Mouse (Mus musculus) myocyte (in vitro differentiated cells): ENCODE results near the gene Actn4. TPM values are rescaled to one million over a fixed set of nuclear protein-coding genes. Genes with fewer than 3 reads are reported as not detected.

ENCODE experiments used
- H3K27me3 ChIP-seq: one replicate; pipeline ENCODE4 v1.6.1; 2011; ENCODE audit not compliant: control insufficient read depth, insufficient read depth, insufficient read length
- H3K36me3 ChIP-seq: one replicate; pipeline ENCODE4 v1.6.1; 2011; ENCODE audit not compliant: control insufficient read depth, insufficient read depth
- H3K4me2 ChIP-seq: one replicate; pipeline ENCODE4 v1.6.1; 2011; ENCODE audit warnings: low read depth, control low read depth
- H3K4me3 ChIP-seq: one replicate; pipeline ENCODE4 v1.5.1; 2011; ENCODE audit warnings: mild to moderate bottlenecking, control low read depth, moderate library complexity
- H3K79me2 ChIP-seq: one replicate; pipeline ENCODE4 v1.6.1; 2011; ENCODE audit not compliant: control insufficient read depth, insufficient read depth
- H3ac ChIP-seq: one replicate; pipeline ENCODE4 v1.6.1; 2011; ENCODE audit not compliant: control insufficient read depth, insufficient read length
- CEBPB ChIP-seq: IDR thresholded peaks from 2 replicates; pipeline ENCODE4 v1.6.1; 2011; ENCODE audit warnings: mild to moderate bottlenecking, moderate library complexity; ENCODE audit not compliant: poor library complexity, insufficient read depth, severe bottlenecking
- E2F4 ChIP-seq: IDR thresholded peaks from one replicate; pipeline ENCODE4 v1.6.1; 2011; ENCODE audit warnings: mild to moderate bottlenecking, control low read depth, moderate library complexity; ENCODE audit not compliant: insufficient read depth
- MAX ChIP-seq: IDR thresholded peaks from one replicate; pipeline ENCODE4 v1.6.1; 2011; ENCODE audit warnings: low read depth, mild to moderate bottlenecking, control low read depth
- MYOD1 ChIP-seq, 3 experiments: IDR thresholded peaks; one replicate each; pipeline ENCODE4 v1.6.1; 2011; ENCODE audit warnings: control low read depth in 2 of 3, low read depth in 2 of 3, mild to moderate bottlenecking in 2 of 3, moderate library complexity in 1 of 3; ENCODE audit not compliant: insufficient read length in 2 of 3, control insufficient read depth in 1 of 3
- MYOG ChIP-seq, 3 experiments: IDR thresholded peaks; one replicate each; pipeline ENCODE4 v1.6.1; 2011; ENCODE audit warnings: control low read depth in 2 of 3, low read depth in 2 of 3, mild to moderate bottlenecking in 2 of 3; ENCODE audit not compliant: insufficient read length in 2 of 3, control insufficient read depth in 1 of 3, insufficient read depth in 1 of 3
- POLR2A ChIP-seq: IDR thresholded peaks from one replicate; pipeline ENCODE4 v1.6.1; 2011; ENCODE audit warnings: low read depth, mild to moderate bottlenecking, control low read depth, moderate library complexity; ENCODE audit not compliant: insufficient read length
- POLR2AphosphoS2 ChIP-seq: IDR thresholded peaks from one replicate; pipeline ENCODE4 v1.6.1; 2011; ENCODE audit warnings: low read depth, control low read depth; ENCODE audit not compliant: insufficient read length
- REST ChIP-seq: IDR thresholded peaks from one replicate; pipeline ENCODE4 v1.6.1; 2011; ENCODE audit warnings: mild to moderate bottlenecking, control low read depth, moderate library complexity; ENCODE audit not compliant: insufficient read depth, insufficient read length
- SRF ChIP-seq: IDR thresholded peaks from one replicate; pipeline ENCODE4 v1.6.1; 2011; ENCODE audit warnings: low read depth; ENCODE audit not compliant: control insufficient read depth, insufficient read length
- TCF12 ChIP-seq: IDR thresholded peaks from one replicate; pipeline ENCODE4 v1.6.1; 2011; ENCODE audit warnings: mild to moderate bottlenecking, control low read depth; ENCODE audit not compliant: poor library complexity, insufficient read depth, severe bottlenecking
- TCF3 ChIP-seq: IDR thresholded peaks from one replicate; pipeline ENCODE4 v1.6.1; 2011; ENCODE audit warnings: low read depth, control low read depth; ENCODE audit not compliant: insufficient read length
- USF1 ChIP-seq: IDR thresholded peaks from one replicate; pipeline ENCODE4 v1.6.1; 2011; ENCODE audit warnings: low read depth, mild to moderate bottlenecking, control low read depth, moderate library complexity
- polyA plus RNA-seq: library from polyadenylated mRNA; unstranded; fragments of >200 nt; fragmentation: generic; extraction: Trizol; gene quantifications from one replicate; pipeline ENCODE4 v1.2.1, GENCODE M21; 2012; ENCODE audit warnings: missing spikeins

Gene Actn4
- polyA plus RNA-seq, 1 experiment: 270 TPM

GRCm38 (mm10) chr7:28990766-28991273, 28.7 kb upstream of the Actn4 start:
- H3K27me3 ChIP-seq: peaks cover 17% of the 10 kb centered on the region
- H3ac ChIP-seq: no peak overlapping the region
- H3K36me3 ChIP-seq: no peaks in the 10 kb centered on the region
- H3K4me2 ChIP-seq: no peak overlapping the region
- no peaks in the 10 kb centered on the region for H3K79me2 ChIP-seq
- H3K4me3 ChIP-seq: no peak overlapping the region
- TF ChIP-seq POLR2A (no peak), CEBPB (no peak), USF1 (no peak), POLR2AphosphoS2 (no peak), TCF3 (no peak), SRF (no peak), REST (no peak), MAX (no peak), MYOG (IDR thresholded peaks at IDR 0.05; ENCODE audit: control insufficient read depth in 1 of 3, insufficient read depth in 1 of 3, insufficient read length in 2 of 3, low read depth in 2 of 3) (no peak), TCF12 (no peak), E2F4 (no peak), MYOD1 (IDR thresholded peaks at IDR 0.05; ENCODE audit: control insufficient read depth in 1 of 3, insufficient read length in 2 of 3, low read depth in 2 of 3) (no peak)

DNA sequence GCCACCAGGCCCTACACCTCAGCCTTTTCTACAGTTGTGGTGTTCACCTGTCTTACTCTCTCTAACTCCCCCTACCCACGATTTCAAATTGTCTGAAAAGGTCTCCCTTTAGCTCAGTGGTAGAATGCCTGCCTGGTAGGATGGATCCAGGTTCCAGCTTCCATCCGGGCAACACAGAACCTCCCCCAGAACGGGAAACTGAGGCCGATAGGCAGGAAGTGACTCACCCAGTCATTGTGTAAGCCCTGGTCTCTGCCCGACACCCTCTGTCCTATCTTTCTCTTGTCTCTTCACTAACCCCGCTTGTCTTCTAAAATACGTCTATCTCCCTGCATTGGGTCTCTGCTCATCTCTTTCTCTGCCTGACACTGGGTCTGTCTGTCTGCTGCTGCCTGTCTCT, 23.1 kb upstream of the Actn4 start:
- no peaks in the 10 kb centered on the region for H3K36me3 ChIP-seq
- TF ChIP-seq SRF (no peak), TCF12 (no peak), MYOG (IDR thresholded peaks at IDR 0.05; ENCODE audit: control insufficient read depth in 1 of 3, insufficient read depth in 1 of 3, insufficient read length in 2 of 3, low read depth in 2 of 3) (no peak), MYOD1 (IDR thresholded peaks at IDR 0.05; ENCODE audit: control insufficient read depth in 1 of 3, insufficient read length in 2 of 3, low read depth in 2 of 3) (no peak), REST (no peak), CEBPB (no peak), USF1 (no peak), MAX (no peak), E2F4 (no peak), POLR2AphosphoS2 (no peak), TCF3 (no peak), POLR2A (no peak)
- H3ac ChIP-seq: no peak overlapping the region
- no peak overlapping the region for H3K4me2 ChIP-seq
- peaks cover 6% of the 10 kb centered on the region for H3K27me3 ChIP-seq
- no peak overlapping the region for H3K4me3 ChIP-seq
- peaks cover 14% of the 10 kb centered on the region for H3K79me2 ChIP-seq

- H3K4me3 ChIP-seq: no peak overlapping the region
- H3K27me3 ChIP-seq: peaks cover 4% of the 10 kb centered on the region
- TF ChIP-seq CEBPB: no peak
- TF ChIP-seq MYOG (IDR thresholded peaks at IDR 0.05; ENCODE audit: control insufficient read depth in 1 of 3, insufficient read depth in 1 of 3, insufficient read length in 2 of 3, low read depth in 2 of 3): no peak
- no peak for TF ChIP-seq SRF
- no peak for TF ChIP-seq TCF3
- TF ChIP-seq MYOD1 (IDR thresholded peaks at IDR 0.05; ENCODE audit: control insufficient read depth in 1 of 3, insufficient read length in 2 of 3, low read depth in 2 of 3): no peak
- TF ChIP-seq E2F4: no peak
- TF ChIP-seq USF1: no peak
- no peak for TF ChIP-seq REST
- H3ac ChIP-seq: no peak overlapping the region
- H3K36me3 ChIP-seq: no peaks in the 10 kb centered on the region
- H3K4me2 ChIP-seq: no peak overlapping the region
- H3K79me2 ChIP-seq: peaks cover 15% of the 10 kb centered on the region
Measured at GRCm38 (mm10) chr7:28984452-28984851, 22.3 kb upstream of the Actn4 start.

DNA sequence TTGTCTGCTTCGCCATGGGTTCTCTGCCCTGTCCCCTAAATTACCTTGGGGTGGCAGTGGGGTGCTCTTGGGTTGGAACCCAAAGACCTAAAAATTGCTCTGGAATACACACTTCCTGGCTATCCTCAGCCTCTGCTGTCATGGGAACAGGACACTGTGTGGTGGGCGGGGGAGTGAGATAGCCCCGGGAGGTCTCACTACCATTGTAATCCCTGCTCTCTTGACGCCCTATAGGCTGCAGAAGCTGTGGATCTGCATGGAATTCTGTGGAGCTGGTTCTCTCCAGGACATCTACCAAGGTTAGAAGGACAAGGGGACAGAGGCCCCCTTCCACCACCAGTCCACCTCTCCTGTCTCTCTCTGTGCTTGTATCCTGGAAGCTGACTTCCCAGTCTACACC, 21.7 kb upstream of the Actn4 start:
- Histone ChIP-seq H3K36me3 (peaks cover 4% of the 10 kb centered on the region), H3K27me3 (no peaks in the 10 kb centered on the region), H3K4me2 (no peak overlapping the region), H3K4me3 (no peak overlapping the region), H3ac (no peak overlapping the region), H3K79me2 (peaks cover 15% of the 10 kb centered on the region)
- TF ChIP-seq USF1 (no peak), E2F4 (no peak), POLR2AphosphoS2 (no peak), TCF3 (no peak), CEBPB (no peak), TCF12 (no peak), SRF (no peak), MYOD1 (IDR thresholded peaks at IDR 0.05; ENCODE audit: control insufficient read depth in 1 of 3, insufficient read length in 2 of 3, low read depth in 2 of 3) (no peak), POLR2A (no peak), MAX (no peak), MYOG (IDR thresholded peaks at IDR 0.05; ENCODE audit: control insufficient read depth in 1 of 3, insufficient read depth in 1 of 3, insufficient read length in 2 of 3, low read depth in 2 of 3) (no peak), REST (no peak)
